In the genomic region with DNA sequence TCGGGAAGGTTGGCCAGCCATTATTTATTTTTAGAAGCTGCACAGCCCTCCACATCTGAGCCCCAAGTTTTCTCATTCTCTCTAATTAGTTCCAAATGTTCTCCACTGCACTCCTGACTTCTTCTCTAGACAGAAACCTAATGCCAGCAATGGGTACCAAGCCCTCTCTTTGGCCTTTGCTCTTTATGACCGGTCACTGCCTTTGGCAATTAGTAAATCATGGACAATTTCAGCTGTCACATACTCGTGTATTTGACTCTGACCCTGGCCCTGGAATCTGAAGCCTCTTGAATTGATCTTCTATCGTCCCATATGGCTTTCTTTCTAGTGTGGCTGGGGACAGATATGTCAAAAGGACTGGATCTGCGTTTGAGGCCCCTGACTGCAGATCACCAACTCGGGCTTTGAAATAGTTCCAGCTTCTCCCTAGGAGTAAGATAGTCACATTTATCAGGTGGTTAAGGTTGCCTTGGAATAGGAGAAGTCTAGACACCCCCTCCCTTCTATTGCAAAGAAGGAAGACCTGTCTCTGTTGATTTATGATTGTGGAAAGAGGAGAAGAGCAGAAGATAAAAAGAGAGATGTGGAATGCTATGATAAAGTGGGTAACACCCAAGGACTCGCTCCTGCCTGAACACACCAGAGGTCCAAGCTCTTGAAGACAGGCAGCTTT, we compare ENCODE assay signal across 22 mouse cellular contexts.
DNase-seq lines count a peak whose midpoint lies in the region; ATAC-seq and TF ChIP-seq lines count a peak whose summit lies in the region.
"Had no signal": no experiment of that assay in that cellular context is flagged by ENCODE, and none has a peak within 500 bp of the region (broad histone marks: within the 10 kb centered on the region; RNA-seq: fewer than 3 reads in every experiment).

No protein-coding gene starts in this region.

- H3K36me3 ChIP-seq in kidney, postnatal 0 days (ENCODE audit: insufficient read depth, low read length), result no peaks in the 10 kb centered on the region
- H3K36me3 ChIP-seq in embryonic facial prominence, embryonic 12.5 days, result no peaks in the 10 kb centered on the region
- H3K36me3 ChIP-seq: embryonic facial prominence, embryonic 15.5 days; heart, embryonic 13.5 days had no signal

- TF ChIP-seq CTCF in kidney, postnatal 0 days (IDR thresholded peaks at IDR 0.05; ENCODE audit: low read depth), result no peak

- no peaks in the 10 kb centered on the region for H3K9me3 ChIP-seq in kidney, postnatal 0 days (replicated peaks; ENCODE audit: low read length)
- no peaks in the 10 kb centered on the region for H3K9me3 ChIP-seq in embryonic facial prominence, embryonic 12.5 days
- H3K9me3 ChIP-seq: embryonic facial prominence, embryonic 15.5 days; heart, embryonic 13.5 days; megakaryocyte, embryonic 14.5 days had no signal

- peak; percentile 54 for DNase-seq in kidney, postnatal 0 days (ENCODE audit: low spot score)
- no peak for DNase-seq in kidney, adult 9 months
- DNase-seq in embryo, embryonic 10 days (ENCODE audit: low spot score), result peak; percentile 82
- DNase-seq in mesoderm, embryonic 11.5 days (ENCODE audit: low read depth, low spot score), result peak; percentile 78
- no peak for DNase-seq in right cerebral cortex, adult 18-20 months
- DNase-seq in heart, postnatal 10 days, result no peak
- DNase-seq in left cerebral cortex, adult 11 months (ENCODE audit: low spot score), result no peak
- DNase-seq: adrenal gland, postnatal 25 days; cerebellum, adult 11-12 months; cerebellum, postnatal 36 days; gastrocnemius, postnatal 10 days; heart, adult 11 months; heart, postnatal 36 days; kidney, adult 8-10 months; liver; lung, postnatal 14 days; thymus, postnatal 36 days had no signal

- no peak overlapping the region for H3K27ac ChIP-seq in kidney, postnatal 0 days
- H3K27ac ChIP-seq in embryonic facial prominence, embryonic 12.5 days, result peak overlapping the region; percentile 38; the same call in 1 of the 2 replicates
- H3K27ac ChIP-seq: embryonic facial prominence, embryonic 15.5 days; heart, embryonic 13.5 days had no signal

- intact Hi-C loops in heart, postnatal 10 days (cut with DNase I), result no loop called here

- H3K27me3 ChIP-seq in kidney, postnatal 0 days (ENCODE audit: insufficient read depth, low read length), result no peaks in the 10 kb centered on the region
- H3K27me3 ChIP-seq in embryonic facial prominence, embryonic 12.5 days, result no peaks in the 10 kb centered on the region
- H3K27me3 ChIP-seq: embryonic facial prominence, embryonic 15.5 days; heart, embryonic 13.5 days; megakaryocyte, embryonic 14.5 days had no signal

- H3K4me2 ChIP-seq in kidney, postnatal 0 days (ENCODE audit: low read length), result no peak overlapping the region
- H3K4me2 ChIP-seq in embryonic facial prominence, embryonic 12.5 days (replicated peaks), result no peak overlapping the region
- H3K4me2 ChIP-seq: embryonic facial prominence, embryonic 15.5 days; heart, embryonic 13.5 days had no signal

- no peak overlapping the region for H3K4me3 ChIP-seq in kidney, postnatal 0 days (replicated peaks; ENCODE audit: low read depth, low read length)
- H3K4me3 ChIP-seq in embryonic facial prominence, embryonic 12.5 days, result no peak overlapping the region
- H3K4me3 ChIP-seq: embryonic facial prominence, embryonic 15.5 days; heart, embryonic 13.5 days; megakaryocyte, embryonic 14.5 days had no signal

- no peaks in the 10 kb centered on the region for H3K4me1 ChIP-seq in kidney, postnatal 0 days (replicated peaks; ENCODE audit: insufficient read depth, low read length)
- peaks cover 17% of the 10 kb centered on the region for H3K4me1 ChIP-seq in embryonic facial prominence, embryonic 12.5 days
- H3K4me1 ChIP-seq: embryonic facial prominence, embryonic 15.5 days; megakaryocyte, embryonic 14.5 days had no signal

- no peak overlapping the region for H3K9ac ChIP-seq in kidney, postnatal 0 days (ENCODE audit: low read depth, low read length)
- no peak overlapping the region for H3K9ac ChIP-seq in embryonic facial prominence, embryonic 12.5 days
- H3K9ac ChIP-seq: embryonic facial prominence, embryonic 15.5 days; heart, embryonic 13.5 days had no signal

- no peak for ATAC-seq in kidney, postnatal 0 days (replicated peaks; ENCODE audit: low FRiP score, low read depth)
- ATAC-seq in embryonic facial prominence, embryonic 12.5 days (ENCODE audit: insufficient number of reproducible peaks, insufficient read depth, low FRiP score, low TSS enrichment), result no peak
- ATAC-seq: midbrain, embryonic 16.5 days had no signal

- WGBS in kidney, postnatal 0 days, result 18% methylated on average over 7 of the region's 7 CpGs
- WGBS in embryonic facial prominence, embryonic 12.5 days, result 22% methylated on average over 7 of the region's 7 CpGs

Comparison
In these comparisons a context has a peak if more than half of its experiments do, and no peak if none do; other contexts are left out.
1. DNase-seq: peak in kidney, postnatal 0 days (single experiment), embryo, embryonic 10 days (single experiment) and mesoderm, embryonic 11.5 days (single experiment); none in kidney, adult 9 months (single experiment), right cerebral cortex, adult 18-20 months (single experiment), heart, postnatal 10 days (0 of 2) and left cerebral cortex, adult 11 months (single experiment).